Mouse (Mus musculus): ENCODE measurements around the gene Tob2. TPM values are rescaled to one million over a fixed set of nuclear protein-coding genes. Genes with fewer than 3 reads are reported as not detected.

Gene Tob2
- total RNA-seq, 2 experiments from 2014 or later: 151 to 205 TPM

DNA sequence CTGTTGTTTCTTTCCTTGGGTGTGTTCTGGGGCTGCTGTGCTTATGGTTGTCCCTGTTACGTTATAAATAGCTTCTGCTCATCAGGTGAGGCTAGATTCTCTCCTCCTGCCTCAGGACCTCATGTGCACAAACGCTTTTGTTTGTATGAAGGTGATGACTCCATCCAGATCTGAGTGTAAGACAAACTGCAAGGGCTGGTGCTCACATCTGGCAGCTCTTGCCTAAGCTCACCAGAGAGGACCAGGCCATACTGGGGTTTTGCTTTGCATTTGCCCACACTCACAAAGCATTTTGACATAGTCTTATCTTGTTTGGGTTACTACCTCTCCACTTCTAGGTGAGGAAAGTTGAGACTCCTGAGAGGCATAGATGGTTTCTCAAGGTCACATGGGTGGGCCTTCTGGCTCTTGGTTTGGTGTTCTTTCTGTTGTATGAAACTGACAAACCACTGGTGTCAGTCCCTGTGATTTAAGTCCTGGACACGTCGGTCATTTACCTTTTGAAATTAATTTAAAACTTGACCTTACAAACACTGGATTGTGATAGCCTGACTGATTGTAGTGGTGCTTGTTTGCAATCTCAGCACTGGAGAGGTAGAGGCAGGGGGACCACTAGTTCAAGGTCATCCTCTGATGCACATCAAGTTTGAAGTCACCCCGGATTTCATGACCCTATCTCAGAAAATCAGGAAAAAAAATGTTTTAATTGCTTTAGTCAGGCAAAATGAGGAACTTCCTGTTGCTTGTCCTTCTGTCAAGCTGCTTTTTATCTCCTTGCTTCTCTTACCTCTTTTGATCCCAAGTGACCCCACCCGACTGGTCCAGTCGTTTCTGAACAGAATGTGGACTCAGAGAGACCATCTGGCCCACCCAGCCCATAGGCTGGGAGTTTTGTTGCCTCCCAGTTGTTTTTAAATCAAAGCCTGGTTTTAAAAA, 45.6 kb downstream of the Tob2 start:
- intact Hi-C loops (cut with DNase I): loop anchor here (5.0 kb wide), 1 partner anchor 66 kb away; the partner anchor contains the start of genes Rangap1 and Zc3h7b
- peak overlapping the region; percentile 96 for H3K27ac ChIP-seq
- DNase-seq: no peak
- peak overlapping the region; percentile 92 for H3K4me3 ChIP-seq
- no peak for TF ChIP-seq CTCF (IDR thresholded peaks at IDR 0.05)

DNA sequence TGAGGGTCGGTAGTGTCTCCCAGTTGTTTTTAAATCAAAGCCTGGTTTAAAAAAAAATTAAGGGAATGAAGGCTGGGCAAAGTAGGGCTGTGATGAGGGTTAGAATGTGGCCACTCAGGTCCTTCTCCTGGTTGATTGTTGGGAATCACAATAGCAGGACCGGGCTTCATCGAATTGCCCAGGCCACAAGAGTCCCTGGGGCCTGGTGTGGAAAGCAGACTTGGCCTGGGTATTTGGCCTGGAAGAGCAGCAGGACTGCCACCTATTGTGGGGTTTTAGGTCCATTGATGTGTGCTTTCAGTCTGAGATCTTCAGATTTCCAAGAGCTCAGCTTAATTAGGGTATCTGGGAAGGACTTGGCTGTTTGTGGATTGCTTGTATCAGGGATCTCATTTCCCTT, 46.3 kb downstream of the Tob2 start:
- H3K27ac ChIP-seq: peak overlapping the region; percentile 96
- peak overlapping the region; percentile 92 for H3K4me3 ChIP-seq
- DNase-seq: peak; percentile 47
- intact Hi-C loops (cut with DNase I): loop anchor here (5.0 kb wide), 1 partner anchor 65 kb away; the partner anchor contains the start of genes Rangap1 and Zc3h7b
- TF ChIP-seq CTCF (IDR thresholded peaks at IDR 0.05): no peak; the same call in 1 of the 2 replicates

DNA sequence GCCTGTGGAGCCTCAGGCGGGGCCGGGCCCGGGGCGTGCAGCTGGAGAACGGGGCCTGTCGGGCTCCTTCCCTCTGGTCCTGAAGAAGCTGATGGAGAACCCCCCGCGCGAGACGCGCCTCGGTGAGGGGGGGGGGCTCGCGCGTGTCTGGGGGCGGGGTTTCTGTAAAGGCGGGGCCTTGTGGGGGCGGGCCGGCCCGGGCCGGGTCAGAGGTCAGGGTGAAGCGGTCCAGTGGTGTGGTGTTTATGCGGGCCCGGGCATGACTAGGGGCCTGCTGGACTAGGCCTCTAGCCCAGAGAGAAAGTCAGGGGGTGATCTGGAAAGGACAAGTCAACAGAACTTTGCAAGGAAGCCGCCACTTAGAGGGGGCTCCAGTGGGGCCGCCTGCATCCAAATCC, 47.0 kb downstream of the Tob2 start:
- peak overlapping the region; percentile 96 for H3K27ac ChIP-seq
- no peak for DNase-seq
- intact Hi-C loops (cut with DNase I): loop anchor here (5.0 kb wide), 1 partner anchor 64 kb away; the partner anchor contains the start of genes Rangap1 and Zc3h7b
- H3K4me3 ChIP-seq: peak overlapping the region; percentile 92
- TF ChIP-seq CTCF (IDR thresholded peaks at IDR 0.05): no peak

DNA sequence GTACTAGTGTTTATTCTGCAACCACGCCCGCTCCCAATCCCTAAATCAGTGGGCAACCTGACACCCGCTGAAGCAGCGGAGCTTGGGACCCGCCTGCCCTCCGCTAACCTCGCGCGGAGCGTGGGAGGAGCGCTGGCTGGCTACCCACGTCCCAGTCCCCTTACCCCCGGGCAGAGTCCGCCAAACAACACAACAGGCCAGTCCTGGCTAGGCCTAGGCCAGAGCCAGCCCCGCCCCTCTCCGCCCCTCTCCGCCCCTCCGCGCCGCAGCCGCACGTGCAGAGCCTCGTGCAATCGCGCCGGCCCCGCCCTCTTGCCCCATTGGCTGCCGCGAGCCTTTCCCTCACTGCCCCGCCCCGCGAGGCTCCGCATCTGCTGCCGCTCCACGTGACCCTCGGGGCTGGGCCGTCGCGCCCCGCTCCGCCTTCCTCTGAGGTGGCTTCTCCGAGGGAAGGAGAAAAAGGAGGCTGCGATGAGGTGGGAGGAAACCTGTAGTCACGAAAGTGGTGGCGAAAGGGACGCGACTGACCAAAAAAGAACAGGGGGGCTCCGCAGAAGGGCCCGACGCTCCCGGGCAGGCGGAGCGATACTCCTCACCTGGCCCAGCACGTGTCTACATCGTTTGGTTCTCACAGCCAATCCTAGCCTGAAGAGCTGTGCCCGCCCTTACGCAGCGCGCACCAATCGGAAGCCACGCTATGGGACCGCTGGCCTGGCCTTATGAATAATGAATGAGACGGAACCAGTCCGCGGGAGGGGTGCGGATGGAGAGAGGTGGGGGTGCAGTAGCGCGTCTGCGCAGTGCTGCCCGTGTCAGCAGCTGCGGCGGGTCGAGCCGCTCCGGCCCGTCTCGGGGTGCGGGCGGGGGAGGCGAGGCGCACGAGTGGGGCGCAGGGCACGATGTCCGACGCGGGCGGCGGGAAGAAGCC, 47.7 kb downstream of the Tob2 start:
- intact Hi-C loops (cut with DNase I): loop anchor here (5.0 kb wide), 1 partner anchor 64 kb away; the partner anchor contains the start of genes Rangap1 and Zc3h7b
- no peak for TF ChIP-seq CTCF (IDR thresholded peaks at IDR 0.05)

DNA sequence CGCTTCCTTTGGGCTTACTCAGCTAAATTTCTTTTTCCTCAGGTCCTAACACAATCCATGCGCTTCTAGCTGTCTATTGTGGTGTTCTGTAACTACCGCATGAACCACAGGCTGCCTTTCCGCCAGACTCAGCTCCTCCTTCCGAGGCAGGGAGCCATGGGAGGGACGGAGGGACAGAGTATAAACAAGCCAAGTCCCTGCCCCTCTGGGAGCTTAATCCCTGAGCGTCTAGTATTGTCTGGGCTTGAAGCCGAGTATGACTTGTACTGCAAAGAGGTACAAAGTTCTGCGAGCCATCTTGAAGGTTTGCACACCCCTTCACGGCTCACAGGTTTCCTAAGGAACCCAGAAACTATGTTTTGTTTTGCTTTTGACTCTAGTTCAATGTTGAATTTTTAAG, 48.4 kb downstream of the Tob2 start:
- TF ChIP-seq CTCF (IDR thresholded peaks at IDR 0.05): no peak
- intact Hi-C loops (cut with DNase I): loop anchor here (5.0 kb wide), 1 partner anchor 63 kb away; the partner anchor contains the start of genes Rangap1 and Zc3h7b
- peak; percentile 97 for DNase-seq
- Histone ChIP-seq H3K27ac (peak overlapping the region; percentile 96), H3K4me3 (peak overlapping the region; percentile 92)

More for the DNA sequence above, 47.7 kb downstream of the Tob2 start:
- DNase-seq: peak; percentile 99
- peak overlapping the region; percentile 92 for H3K4me3 ChIP-seq
- H3K27ac ChIP-seq: peak overlapping the region; percentile 96

DNA sequence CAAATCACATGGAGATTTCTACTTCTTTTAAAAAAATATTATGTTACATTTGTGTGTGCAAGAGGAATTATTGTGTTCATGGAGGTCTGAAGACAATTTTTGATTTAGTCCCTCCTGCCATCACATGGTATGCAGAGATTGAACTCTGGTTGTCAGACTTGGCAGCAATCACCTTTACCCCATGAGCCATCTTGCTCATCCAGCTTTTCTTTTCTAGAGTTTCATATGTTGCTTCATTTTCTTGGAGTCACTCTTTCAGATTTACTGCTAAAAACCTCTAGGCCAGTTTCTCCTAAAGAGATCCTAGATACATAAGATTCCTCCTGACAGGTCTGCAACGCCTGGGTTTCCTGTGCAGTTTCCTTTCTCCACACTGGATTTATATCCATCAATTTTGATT, 49.0 kb downstream of the Tob2 start:
- H3K4me3 ChIP-seq: peak overlapping the region; percentile 92
- no peak for DNase-seq
- peak overlapping the region; percentile 96 for H3K27ac ChIP-seq
- TF ChIP-seq CTCF (IDR thresholded peaks at IDR 0.05): no peak
- intact Hi-C loops (cut with DNase I): no loop called here

DNA sequence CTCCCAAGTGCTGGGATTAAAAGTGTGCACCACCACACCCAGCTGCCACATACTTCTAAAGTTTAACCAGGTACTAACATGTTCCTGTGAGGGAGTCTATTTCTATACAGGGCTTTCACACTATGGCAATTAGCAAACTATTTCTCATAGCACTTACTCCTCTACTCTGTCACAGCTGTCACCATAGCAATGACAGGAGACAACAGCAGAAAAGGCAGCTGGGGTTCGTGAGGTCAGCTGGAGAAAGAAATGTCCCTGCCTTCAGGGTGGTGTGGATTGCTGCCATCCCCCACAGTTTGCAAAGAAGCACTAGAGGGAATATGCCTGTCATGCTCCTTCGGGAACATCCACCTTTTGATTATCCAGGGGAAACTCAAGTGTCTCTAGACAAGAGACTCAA, 49.8 kb downstream of the Tob2 start:
- DNase-seq: no peak
- H3K4me3 ChIP-seq: 0 out of 2 replicates have a peak overlapping the region, but pooled peaks have one; percentile 2
- no peak for TF ChIP-seq CTCF (IDR thresholded peaks at IDR 0.05)
- intact Hi-C loops (cut with DNase I): no loop called here
- peak overlapping the region; percentile 96 for H3K27ac ChIP-seq

DNA sequence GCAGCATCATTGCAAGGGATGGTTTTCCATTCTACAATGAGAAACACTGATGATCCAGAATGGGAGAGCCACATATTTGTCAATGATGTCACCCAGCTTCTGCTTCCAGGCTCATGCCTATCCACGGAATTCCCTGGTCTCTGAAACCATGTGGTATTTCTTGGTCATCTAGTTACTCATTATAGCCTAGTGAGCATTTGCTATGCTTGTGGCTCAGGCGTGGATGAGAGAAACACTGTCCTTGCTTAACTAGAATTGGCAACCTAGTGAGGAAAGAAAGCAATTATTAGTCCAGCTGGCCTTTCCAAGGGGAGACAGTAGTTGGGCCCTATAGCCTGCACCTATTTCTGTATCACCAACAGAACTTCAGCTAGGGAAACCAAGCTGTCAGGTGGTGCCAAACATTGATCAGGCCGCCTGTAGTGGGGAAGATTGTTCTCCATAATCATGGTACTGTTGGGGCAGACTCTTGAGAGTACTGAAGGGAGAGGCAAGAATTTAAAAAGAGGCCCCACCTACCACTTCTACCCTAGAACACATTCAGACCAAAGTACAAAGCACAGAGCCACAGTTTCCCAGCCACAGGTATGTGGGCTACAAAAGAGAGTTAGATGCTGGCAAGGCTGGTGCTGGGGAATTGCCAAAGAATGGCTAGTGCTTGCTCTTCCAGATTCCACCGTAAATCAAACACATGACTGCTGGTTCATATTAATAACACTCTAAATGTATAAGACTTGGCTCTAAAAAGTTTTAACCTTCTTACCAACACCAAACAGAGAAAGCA, 51.8 kb downstream of the Tob2 start:
- H3K27ac ChIP-seq: peak overlapping the region; percentile 96
- DNase-seq: no peak
- H3K4me3 ChIP-seq: no peak overlapping the region
- no peak for TF ChIP-seq CTCF (IDR thresholded peaks at IDR 0.05)
- intact Hi-C loops (cut with DNase I): no loop called here

DNA sequence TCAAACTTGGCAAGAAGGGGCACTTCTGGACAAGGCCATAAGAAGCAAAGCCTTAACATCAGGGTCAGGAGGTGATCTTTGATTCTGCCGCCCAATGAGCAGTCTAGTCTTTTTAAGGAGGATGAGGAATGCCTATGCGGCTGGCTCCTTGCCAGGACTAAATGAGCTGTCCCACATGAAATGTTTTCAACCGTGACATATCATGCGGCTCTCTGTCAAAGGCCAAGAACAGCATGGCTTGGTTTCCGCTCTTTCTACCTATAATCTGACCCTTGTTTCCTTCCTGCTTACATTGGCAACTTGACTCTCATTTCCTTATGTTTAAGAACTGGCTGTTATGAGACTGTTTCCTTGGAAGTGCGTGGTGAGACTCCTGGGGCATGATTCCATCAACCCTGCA, 53.0 kb downstream of the Tob2 start:
- intact Hi-C loops (cut with DNase I): no loop called here
- Histone ChIP-seq H3K27ac (peak overlapping the region; percentile 96), H3K4me3 (peak overlapping the region; percentile 83; the same call in 1 of the 2 replicates)
- no peak for TF ChIP-seq CTCF (IDR thresholded peaks at IDR 0.05)
- DNase-seq: peak; percentile 49

DNA sequence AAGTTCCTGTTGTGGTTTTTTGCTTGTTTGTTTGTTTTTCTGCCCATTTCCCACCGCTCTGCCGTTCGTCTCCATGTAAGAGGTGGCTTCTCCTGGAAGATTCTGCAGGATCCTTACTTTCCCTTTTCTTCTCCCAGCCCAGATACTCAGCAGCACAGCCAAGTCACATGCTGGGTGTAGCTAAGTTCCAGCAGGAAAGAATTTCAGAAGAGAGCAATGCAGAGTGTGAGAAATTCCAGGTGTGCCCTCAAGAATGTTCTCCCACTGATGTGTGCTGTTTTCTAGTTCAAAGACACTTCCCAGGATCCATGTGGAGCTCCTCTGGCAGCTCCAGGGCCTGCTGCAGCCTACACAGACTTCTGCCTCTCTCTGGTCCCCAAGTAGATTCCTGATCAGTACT, 53.7 kb downstream of the Tob2 start:
- Histone ChIP-seq H3K27ac (peak overlapping the region; percentile 96), H3K4me3 (peak overlapping the region; percentile 83)
- no peak for TF ChIP-seq CTCF (IDR thresholded peaks at IDR 0.05)
- intact Hi-C loops (cut with DNase I): no loop called here
- no peak for DNase-seq

DNA sequence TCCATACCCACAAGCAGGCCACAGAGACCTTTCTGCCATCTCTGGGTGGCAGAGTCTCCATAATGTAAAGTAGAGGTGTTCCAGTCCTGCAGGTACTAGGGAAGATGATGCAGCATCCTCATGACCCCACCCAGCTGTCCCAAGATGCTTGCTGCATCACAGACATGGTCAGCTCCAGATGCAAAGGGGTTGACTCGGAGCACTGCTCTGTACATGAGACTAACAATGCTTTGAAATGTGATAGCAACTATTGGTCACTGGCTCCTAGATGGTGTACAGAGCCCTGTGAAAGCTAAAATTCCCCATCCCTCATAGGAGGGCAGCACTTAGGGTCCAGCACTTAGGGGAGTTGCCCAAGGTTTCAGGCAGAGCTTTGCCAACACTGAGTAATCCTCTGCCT, 54.4 kb downstream of the Tob2 start:
- Histone ChIP-seq H3K4me3 (peak overlapping the region; percentile 83), H3K27ac (peak overlapping the region; percentile 96)
- intact Hi-C loops (cut with DNase I): no loop called here
- no peak for TF ChIP-seq CTCF (IDR thresholded peaks at IDR 0.05)
- DNase-seq: no peak

All from gastrocnemius, adult 2 months (tissue).